Comparison of ENCODE assay signal across 26 mouse cellular contexts in genomic region chr7:46457889-46458288, GRCm38 (mm10).
"Had no signal": no experiment of that assay in that cellular context is flagged by ENCODE, and none has a peak within 500 bp of the region (broad histone marks: within the 10 kb centered on the region; RNA-seq: fewer than 3 reads in every experiment).

No protein-coding gene starts in this region.

- DNase-seq: gastrocnemius, adult 2 months; gastrocnemius, postnatal 10 days; gastrocnemius, postnatal 25 days; heart, adult 18-20 months; heart, postnatal 10 days; heart, postnatal 4 days; kidney, adult 2 months; kidney, adult 9 months; kidney, postnatal 10 days; kidney, postnatal 25 days; kidney, postnatal 4 days; liver had no signal

- H3K9me3 ChIP-seq: heart, embryonic 10.5 days; hindbrain, embryonic 10.5 days; intestine, embryonic 15.5 days; kidney, embryonic 15.5 days; limb, embryonic 10.5 days had no signal

- H3K9ac ChIP-seq: heart, embryonic 12.5 days; hindbrain, embryonic 12.5 days; hindbrain, embryonic 14.5 days; intestine, embryonic 15.5 days; kidney, embryonic 15.5 days; limb, embryonic 12.5 days had no signal

- H3K27me3 ChIP-seq: hindbrain, embryonic 12.5 days; kidney, embryonic 15.5 days had no signal

- ATAC-seq: hindbrain, embryonic 16.5 days; inflammation-experienced regulatory T-cells, adult 6 months; intestine, embryonic 15.5 days had no signal

- H3K4me3 ChIP-seq: gastrocnemius, adult 2 months; heart, embryonic 10.5 days; heart, embryonic 12.5 days; hindbrain, embryonic 10.5 days; hindbrain, embryonic 12.5 days; intestine, embryonic 15.5 days; kidney, embryonic 15.5 days; layer of hippocampus, adult 2 months; left cerebral cortex, adult 2 months; limb, embryonic 10.5 days; limb, embryonic 12.5 days had no signal

- H3K4me2 ChIP-seq: heart, embryonic 12.5 days; hindbrain, embryonic 12.5 days; hindbrain, embryonic 14.5 days; intestine, embryonic 15.5 days; kidney, embryonic 15.5 days; limb, embryonic 12.5 days; liver, embryonic 11.5 days had no signal

- H3K27ac ChIP-seq: gastrocnemius, adult 2 months; heart, embryonic 10.5 days; hindbrain, embryonic 10.5 days; hindbrain, embryonic 12.5 days; intestine, embryonic 15.5 days; kidney, embryonic 15.5 days; layer of hippocampus, adult 2 months; left cerebral cortex, adult 2 months; limb, embryonic 10.5 days; limb, embryonic 12.5 days had no signal

- H3K4me1 ChIP-seq: heart, embryonic 10.5 days; heart, embryonic 12.5 days; kidney, embryonic 15.5 days had no signal

- H3K36me3 ChIP-seq: heart, embryonic 10.5 days; heart, embryonic 12.5 days; hindbrain, embryonic 10.5 days; hindbrain, embryonic 12.5 days; intestine, embryonic 15.5 days; kidney, embryonic 15.5 days; limb, embryonic 10.5 days; limb, embryonic 12.5 days had no signal
